Mouse (Mus musculus) thymus, adult 18-20 months (tissue): ENCODE data around the gene Gm49361.
"Not testable (repeated sequence)": the region's sequence is repeated elsewhere in the genome, so short reads cannot be mapped to it uniquely, and the experiment has no call there.

Experiments used
- DNase-seq, 2 experiments: peaks; one replicate each; pipeline ENCODE4 v3.0.0; 2022; ENCODE audit warnings: mixed read lengths in 2 of 2

Gene Gm49361

DNA sequence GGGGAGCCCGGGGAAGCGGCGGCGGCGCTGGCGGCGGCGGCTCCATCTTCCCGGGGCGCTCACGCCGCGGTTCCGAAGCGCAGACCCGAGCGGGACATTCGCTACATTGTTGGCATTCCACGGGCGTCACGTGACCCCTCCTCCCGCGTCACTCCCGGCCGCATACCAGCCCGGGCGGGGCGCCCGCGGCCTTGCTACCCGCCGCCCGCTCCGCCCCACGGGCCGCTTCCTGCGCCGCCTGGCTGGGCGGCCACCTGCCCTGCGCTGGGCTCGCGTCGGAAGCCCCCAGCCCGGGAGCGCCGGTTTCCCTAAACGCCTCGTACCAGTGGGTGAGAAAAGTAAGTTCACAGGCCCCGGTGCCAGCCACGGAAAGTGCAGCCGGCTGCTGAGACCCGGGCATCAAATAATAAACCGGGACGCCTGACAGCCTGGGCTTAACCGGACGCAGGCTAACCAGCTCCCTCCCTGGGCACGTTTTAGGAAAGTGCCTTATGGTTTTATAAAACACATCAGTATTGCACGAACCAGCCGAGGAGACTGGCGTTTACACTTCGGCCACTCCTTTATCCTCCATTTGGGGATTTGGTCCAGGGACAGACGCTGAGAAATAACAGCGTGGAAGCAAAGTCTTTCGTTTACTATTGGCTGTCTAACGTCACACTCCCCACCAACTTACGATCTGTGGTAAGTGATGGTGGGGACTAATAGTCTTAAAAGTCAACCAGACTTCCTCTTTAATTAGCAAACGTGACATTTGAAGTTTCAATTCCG lies at the start of gene Gm49361:
Gm49361 (minus strand) TSS at position 103 of the 771 bp plus-strand sequence.
- peak; percentile 69 to 71 for DNase-seq

DNA sequence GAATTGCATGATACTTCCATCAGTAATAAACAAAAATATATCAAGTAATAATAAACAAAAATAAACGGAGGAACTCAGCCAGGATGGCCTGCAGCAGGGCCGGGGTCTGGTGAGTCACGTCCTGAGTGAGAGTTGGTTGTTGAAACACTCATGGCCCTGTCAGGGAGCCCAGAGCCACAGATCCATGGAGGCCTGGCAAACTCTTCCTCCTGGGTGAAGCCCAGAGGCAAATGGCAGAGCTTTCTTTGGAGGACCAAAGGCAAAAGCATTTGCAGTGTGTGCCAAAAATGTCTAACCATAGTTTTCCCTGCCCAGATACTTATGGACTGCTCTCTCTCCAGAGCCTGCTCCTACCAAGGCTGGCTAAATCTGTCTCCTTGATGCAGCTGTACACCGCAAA lies 45.3 kb upstream of the Gm49361 start:
- DNase-seq: no peak

DNA sequence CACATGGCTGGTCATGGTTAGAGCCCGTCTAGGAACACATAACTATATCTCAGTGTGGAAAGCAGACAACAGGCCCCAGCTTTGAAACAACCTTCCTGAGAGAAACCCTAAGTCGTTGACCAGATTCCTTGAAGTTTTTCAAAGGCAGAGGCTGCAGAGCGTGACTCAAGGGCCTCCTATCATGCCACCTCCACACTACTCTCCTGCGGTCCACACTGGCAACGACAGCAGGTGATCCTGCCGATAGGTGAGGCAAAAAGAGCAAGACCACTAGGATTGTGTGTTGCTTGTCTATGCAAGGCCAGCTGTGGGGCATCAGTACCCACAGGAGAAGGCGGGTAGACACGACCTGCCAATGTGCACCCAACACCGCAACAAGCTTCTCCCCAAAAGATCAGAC lies 43.9 kb upstream of the Gm49361 start:
- no peak for DNase-seq

DNA sequence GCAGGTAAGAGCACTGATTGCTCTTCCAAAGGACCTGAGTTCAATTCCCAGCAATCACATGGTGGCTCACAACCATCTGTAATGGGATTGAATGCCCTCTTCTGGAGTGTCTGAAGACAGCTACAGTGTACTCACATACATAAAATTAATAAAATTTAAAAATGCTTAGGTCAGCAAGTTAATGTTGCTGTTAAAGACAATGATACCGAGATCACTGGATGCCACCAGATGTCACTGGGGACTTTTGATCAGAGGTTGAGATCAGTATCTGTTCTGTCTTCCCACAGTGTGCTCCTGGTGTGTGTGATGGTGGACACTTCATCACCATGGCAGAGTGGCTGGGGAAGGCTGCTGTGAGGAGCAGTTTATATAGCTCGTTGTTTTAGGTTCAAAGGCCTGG lies 43.4 kb upstream of the Gm49361 start:
- DNase-seq: no peak

DNA sequence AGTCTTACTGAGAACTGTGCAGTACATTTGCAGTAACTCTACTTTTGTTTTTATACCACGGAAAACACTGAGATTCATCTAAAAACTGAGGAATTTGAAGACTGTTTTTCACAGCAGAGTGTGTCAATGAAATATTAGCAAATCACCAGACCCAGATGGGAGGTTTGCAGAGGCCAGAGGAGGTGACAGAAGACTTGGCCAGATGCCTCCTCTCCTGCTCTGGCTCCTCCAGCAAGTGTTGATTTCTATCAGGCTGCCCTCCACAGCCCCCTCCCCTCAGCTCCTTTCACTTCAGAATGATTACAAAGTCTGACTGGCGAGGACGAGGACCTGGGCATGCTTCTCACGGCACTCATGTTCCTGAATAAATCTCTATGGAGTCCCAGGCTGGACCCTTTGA lies 41.5 kb upstream of the Gm49361 start:
- no peak for DNase-seq

DNA sequence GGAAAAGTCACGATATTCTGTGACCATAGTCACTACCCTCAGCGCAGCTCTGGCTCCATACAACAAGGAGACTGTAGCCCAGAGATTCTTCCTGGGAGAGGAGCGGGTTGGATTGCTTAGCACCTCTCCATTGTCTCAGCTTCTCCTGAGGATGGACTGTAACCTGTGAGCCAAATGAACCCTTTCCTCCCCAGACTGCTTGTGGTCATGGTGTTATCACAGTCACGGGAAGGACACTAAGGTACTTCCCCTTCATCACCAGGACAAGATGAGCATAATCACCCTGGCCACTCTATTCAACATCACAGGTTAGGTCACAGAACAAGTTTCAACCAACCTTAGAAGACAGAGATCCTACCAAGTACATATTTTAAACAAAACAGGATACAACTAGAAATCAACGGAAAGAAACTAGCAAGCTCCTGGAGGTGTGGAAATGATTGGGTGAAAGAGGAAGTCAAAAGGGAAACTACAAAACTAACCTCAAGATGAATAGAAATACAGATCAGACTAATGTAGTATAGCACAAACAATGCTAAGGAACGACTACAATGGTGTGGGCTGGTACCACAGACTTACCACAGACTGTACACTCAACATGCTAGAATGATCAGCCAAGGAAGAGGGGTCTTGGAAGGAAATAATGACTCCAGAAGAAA lies 26.4 kb upstream of the Gm49361 start:
- no peak for DNase-seq

DNA sequence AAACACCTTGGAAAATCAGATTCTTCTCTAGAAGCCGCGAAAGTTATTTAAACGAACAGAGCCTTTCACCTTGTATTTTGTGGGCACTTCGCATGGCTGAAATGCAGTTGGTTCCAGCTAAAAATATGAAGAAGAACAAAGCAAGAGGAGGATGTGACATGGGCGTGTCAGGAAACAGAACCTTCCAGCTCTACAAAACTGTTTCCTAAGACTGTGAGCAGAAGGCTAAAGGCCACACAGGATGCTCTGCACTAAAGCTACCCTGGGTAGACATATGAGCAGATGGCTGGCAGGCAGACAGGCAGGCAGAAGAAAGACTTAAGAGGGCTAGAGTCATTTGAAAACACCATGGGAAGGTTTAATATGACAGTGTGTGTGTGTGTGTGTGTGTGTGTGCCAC lies 23.2 kb upstream of the Gm49361 start:
- peak in 1 of 2 experiments; percentile 11 for DNase-seq

DNA sequence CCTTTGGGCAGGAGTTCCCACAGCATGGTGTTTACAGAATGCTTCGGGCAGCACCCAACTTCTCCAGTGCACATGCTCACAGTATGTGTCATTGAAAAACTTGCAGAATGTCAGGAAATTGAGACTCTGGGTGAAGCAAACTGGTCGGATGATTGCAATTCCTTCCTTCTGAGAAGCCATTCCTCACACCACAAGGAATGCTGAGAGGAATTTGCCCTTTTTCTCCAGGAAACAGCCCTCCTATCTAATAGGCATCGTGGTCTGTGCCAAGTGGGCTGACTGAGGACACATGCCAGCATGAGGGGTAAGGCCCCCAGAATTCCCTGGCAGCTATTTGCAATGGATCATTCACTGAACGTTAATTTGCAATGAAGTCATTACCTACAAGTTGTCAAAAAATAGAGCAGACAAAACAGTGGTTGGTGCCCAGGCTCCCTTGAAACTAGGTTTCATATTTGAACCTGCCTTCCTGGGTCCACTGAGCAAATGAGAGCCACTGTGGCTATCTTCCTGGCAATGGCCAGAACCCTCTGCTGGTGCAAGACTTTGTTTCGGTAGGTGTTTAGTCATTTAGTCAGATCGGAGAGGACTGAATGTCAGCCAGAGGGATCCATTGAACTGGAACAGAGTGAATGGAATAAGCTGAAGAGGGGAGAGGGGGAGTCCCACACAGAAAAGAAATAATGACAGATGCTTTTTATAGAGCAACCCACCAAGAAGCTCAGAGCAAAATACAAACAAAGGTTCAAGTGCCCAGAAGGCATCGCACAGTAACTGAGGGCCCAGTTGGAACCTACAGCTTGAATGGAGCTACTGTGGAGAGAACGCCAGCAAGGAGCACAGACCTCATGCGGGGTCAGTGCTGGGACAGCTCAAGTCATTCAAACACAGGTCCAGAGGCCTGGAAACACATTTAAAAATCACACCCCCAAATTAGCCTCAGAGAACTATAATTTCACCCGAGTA lies 14.8 kb upstream of the Gm49361 start:
- no peak for DNase-seq

DNA sequence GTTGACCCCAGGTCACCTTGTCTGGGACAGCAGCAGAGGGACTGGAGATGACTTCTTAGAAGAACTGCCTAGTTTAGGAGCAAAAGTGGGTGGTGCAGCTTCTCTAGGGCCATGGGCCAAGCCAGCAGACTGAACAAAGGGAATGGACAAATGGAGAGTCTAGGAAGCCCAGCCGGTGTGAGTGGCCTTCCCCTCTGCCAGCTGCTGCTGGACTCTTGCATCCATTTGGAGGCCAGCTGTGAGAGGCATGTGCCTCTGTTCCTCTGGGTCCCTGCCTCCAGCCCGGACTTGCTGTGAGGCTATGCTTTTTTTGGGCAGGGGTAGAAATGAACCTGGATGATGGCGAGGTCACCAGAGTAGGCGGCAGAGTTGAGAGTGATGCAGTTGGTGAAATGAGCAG lies 12.3 kb upstream of the Gm49361 start, which contains the start of gene Lats2:
Lats2 (minus strand) TSS at position 152 of the 400 bp plus-strand sequence.
- no peak for DNase-seq

DNA sequence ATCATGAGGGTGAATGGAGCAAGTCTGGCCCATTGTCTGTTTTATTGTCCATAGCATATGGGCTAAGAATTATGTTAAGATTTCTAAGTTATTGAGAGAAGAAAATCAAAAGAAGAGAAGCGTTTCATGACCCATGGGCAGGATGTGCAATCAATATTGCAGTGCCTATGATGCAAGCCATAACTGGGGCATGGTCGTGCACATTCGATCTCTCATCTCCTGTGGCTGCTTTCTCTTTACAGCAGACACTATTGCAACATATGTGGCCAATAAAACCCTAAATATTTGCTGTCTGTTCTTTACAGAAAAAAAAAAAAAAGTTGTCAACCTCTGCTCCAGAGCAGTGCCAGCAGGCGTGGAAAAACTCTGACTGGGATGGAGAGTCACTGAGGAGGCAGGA lies 10.2 kb upstream of the Gm49361 start:
- DNase-seq: no peak

DNA sequence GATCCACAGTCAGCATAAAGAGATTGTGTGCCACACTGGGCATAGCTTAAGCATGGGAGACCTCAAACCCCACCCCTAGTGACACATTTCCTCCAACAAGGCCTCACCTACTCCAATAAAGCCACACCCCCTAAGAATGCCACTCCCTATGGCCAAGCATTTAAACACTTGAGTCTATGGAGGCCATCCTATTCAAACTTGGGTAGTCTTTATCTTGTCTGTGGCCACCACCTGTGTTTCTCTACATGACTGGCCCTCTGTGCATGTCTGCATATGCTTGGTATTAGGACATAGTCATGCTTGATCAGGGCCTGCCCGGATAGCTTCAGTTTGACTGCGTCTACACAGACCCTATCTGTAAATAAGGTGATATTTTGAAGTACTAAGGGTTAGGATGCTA lies 9.8 kb upstream of the Gm49361 start:
- no peak for DNase-seq

DNA sequence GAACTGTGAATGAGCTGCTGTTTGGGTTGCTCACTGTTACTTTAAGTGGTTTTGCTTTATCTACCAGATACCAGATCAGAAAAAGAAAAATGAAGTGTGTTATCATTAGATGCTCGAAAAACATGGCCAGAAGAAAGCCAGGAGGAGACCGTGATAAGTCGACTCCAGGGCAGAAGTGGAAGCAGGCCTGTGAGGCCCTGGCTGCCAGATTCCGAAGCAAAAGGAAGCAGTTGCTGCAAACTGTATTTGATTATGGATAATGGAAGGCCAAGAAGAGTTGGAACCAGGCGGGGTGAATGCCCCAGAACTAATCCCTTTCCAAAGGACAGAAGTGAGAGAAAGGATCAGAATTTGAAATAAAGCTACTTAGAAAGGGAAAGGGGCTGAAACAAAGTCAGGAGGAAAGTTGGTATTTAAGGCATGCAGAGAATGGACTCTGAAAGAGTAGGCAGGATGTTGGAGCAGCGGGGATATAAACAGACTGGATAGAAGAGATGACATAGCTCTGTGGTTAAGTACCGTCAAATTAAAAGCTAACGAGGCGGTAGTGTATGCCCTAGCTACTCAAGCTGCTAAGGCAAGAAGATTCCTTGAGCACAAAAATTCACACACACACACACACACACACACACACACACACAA lies 7.6 kb upstream of the Gm49361 start:
- no peak for DNase-seq

DNA sequence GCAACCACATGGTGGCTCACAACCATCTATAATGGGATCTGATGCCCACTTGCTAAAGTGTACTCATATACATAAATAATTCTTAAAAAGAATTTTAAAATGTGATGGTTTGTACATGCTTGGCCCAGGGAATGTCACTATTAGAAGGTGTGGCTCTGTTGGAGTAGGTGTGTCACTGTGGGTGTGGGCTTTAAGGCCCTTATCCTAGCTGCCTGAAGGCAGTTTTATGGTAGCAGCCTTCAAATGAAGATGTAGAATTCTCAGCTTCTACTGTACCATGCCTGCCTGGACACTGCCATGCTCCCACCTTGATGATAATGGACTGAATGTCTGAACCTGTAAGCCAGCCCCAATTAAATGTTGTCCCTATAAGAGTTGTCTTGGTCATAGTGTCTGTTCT lies 5.1 kb upstream of the Gm49361 start:
- DNase-seq: not testable (repeated sequence)

DNA sequence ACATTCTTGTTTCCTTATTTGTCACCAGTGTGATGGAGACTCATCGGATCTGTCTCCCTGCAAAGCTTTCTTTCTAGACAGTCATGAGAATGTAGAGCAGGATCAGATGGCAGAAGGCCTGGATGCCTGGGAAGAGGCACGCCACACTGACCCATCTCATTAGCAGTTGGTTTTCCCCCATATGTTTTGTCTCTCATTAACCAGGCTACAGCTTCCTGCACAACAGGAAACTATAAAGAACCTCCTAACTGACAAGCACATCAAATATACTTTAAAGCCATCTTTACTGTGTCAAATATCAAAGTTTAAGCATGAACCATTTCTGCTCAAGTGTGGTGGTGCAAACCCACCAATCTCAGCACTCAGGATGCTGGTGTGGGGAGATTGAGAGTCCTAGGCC lies 3.6 kb upstream of the Gm49361 start:
- DNase-seq: no peak

DNA sequence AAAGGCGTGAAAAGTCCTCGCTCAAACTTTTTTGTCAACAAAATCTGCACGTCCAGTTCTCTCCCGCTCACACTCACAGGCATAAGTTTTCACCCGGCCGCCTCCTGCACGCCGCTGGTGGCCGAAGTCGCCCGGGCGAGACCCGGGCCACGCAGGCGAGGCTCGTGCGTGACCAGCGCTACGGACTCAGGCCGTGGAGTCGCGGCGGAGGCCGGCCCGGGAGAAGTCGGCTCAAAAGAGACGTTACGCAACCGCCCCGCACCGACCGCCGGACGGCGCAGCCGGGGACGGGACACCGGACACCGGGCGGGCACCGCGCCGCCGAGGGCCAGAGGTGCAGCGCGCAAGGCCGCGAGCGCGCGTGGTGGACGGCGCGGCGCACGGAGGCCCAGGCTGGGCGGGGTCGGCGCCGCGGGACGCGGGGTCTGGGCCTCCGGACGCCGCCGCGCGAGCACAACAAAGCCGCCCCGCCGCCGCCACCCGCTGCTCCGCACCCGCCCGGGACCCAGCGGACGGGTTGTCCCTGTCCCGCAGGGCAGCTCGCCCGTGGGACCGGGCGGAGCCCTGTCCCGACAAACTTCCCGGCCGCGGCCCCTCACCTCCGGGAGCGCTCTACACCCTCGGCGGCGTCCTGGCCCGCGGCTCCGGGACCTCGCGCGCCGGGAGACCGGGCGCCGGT lies 473 bp downstream of the Gm49361 start:
- DNase-seq: peak; percentile 12 to 20

DNA sequence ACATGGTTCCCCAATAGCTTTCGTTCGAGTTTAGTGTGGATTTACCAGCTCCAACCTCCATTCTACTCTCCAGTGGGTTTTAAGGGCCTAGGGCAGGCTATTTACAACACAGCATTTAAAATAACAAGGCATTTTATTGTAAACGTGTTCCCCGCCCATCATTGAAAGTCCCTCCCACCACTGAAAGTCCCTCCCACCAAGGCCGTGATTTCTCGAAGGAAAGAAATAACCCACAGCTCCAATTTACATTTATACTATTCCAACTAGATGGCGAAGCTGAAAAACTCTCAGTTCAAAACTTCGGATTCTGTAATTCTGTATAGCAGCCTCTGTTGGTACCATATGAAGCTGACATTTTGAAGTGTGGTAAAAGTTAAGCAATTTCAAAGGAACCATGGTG lies 1.4 kb downstream of the Gm49361 start:
- no peak for DNase-seq

DNA sequence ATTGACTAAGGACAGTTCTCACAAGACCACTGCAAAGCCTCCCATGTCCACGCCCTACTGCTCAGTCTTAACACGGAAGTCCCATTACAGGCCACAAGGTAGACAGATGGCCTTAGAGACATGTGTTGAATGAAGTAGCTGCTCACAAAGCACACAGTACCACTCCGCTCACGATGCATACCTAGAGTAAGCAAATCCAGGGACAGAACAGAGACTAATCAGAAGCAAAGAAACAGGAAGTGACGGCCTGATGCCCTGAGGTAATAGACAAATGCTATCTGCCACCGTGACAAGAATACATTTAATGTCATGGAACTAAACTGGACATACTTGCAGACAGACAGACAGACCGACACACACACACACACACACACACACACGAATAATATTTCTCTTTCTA lies 5.3 kb downstream of the Gm49361 start:
- no peak for DNase-seq

DNA sequence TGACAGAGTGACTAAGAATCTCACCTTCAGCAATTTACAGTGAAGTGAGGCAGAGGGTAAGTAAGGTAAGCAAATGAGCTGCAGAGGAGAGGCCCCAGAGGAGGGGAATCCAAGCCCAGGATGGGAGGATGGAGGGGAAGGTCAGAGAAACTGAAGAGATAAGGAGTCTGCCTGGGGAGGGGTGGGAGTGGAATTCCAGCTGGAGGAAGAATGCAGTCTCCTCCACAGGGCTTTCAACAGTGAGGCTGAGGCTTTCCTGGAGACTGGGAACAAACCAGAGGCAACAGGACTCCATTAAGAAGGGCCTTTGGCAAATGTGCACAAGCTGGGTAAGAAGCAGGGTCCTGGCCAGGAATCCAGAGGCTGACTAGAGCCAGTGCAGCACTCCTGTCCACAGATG lies 8.8 kb downstream of the Gm49361 start:
- no peak for DNase-seq

DNA sequence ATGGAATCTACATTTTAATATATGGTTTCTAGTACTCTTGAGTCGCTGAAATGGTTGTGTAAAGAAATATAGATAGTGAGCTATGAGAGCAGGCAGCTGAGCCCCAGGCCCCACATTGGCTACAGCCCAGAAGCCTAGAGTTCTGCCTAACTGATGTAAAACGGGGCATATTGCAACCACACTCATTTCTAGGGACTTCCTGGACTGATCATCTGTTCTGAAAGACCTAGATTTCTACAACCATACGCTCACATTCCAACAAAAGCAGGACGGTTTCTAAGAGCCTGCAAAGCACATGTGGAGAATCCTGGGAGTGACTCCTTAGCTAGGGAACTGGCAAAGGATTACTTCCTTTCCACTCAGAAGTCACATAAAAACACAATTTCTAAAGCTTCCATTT lies 9.8 kb downstream of the Gm49361 start:
- DNase-seq: no peak

DNA sequence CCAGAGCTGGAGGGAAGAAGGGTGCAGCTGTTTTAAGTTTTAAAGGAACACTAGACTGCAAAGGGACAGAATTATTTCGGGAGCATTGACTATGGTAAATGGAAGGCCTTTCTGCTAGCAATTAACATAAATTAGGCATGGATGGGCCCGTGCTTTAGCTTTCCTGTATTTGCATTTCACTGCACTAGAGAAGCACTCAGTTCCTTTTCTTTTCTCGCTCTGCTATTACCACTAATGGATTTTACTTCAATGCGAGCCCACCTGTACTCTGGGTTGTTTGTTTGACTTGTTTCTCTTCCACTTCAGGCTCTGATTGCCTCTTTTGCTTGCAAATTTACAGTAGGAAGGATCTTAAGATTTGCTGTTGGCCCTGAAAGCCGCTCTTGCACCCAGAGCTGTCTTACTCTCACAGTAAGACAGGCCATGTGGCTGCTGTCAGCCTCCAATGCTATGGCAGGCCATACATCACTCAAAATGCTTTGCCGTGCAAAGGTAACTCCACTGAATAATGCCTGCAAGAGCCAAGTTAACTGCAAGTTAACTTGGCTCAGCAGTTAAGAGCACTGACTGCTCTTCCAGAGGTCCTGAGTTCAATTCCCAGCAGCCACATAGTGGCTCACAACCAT lies 13.1 kb downstream of the Gm49361 start:
- DNase-seq: no peak

DNA sequence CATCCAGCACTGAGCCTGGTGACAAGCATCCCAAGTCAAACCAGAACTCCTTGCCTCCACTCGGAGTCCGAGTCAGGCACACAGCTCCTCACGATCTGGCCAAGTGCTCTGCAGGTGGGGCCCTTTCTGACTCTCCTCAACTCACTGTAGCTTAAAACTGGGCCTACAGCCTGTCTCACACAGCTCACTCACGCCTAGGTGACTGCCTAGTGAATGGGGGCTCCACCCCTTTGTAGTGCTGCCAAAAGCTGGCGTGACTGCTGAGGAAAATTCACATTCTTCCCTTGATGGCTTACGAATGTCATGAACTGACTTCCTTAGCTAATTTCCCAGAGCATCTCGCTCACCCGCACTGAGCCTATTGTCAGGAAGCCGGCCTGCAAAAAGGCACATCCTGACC lies 15.4 kb downstream of the Gm49361 start:
- no peak for DNase-seq
